Mouse (Mus musculus) CD4-positive, CD25-positive, alpha-beta regulatory T cell, adult 4 months (primary cell): Measurements from ENCODE around the gene Slc2a1. TPM values are rescaled to one million over a fixed set of nuclear protein-coding genes. Genes with fewer than 3 reads are reported as not detected.

ENCODE experiments used
- ATAC-seq: one replicate; pipeline ENCODE4 v1.8.0; 2017
- polyA plus RNA-seq, 2 experiments: library from polyadenylated mRNA; unstranded; fragments of 100-300 nt; shearing (Covaris generic); gene quantifications; one replicate each; pipeline ENCODE4 v1.2.1; 2017

The Slc2a1 gene
- polyA plus RNA-seq, 2 experiments from 2014 or later: 33.8 to 49.9 TPM

DNA sequence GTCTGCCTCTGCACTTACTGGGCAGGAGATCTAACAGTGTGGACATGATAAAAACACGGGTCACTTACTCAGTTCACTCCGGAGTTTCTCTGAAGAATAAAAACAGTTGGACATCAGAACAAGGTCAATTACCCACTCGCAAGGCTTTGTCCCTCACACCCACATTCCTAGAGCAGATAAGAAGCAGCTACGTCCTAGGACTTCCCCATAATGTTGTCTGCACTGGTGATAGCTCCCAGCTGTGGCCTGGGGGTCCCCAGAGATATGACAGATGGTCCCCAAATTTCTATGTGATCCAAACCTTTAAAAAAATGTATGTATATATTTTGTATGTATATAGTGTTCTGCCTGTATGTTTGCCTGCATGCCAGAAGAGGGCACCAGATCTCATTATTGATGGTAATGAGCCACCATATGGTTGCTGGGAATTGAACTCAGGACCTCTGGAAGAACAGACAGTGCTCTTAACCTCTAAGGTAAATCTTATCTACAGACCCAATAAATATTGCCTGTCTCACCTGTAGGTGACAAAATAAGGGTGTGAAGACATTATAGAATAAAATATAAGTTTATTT, 71.7 kb downstream of the Slc2a1 start:
- ATAC-seq: no peak

DNA sequence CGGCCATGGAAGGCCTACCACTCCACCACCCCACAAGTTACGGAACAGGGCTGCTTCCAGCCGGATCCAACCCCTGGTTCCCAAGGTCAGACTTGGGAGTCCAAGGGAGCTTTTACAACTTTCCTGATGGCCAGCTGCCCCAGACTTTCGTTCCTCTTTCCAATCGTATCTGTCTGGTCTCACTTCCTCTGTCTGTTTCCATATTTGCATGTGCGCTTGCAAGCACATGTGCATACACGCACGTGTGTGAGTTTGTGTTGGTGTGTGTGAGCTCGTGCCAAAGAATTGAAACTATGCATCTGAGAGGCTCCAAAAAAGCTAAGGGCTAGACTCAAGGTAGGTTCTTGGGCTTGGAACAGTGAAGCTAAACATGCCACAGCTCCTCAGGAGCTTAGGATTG, 72.9 kb downstream of the Slc2a1 start:
- ATAC-seq: no peak

- no peak for ATAC-seq
Measured at GRCm38 (mm10) chr4:119183525-119183924, 75.0 kb downstream of the Slc2a1 start.

GRCm38 (mm10) chr4:119185771-119186170, 77.3 kb downstream of the Slc2a1 start:
- no peak for ATAC-seq

Other genes starting within 250 kb of the Slc2a1 start
- not detected for gene Olfr1331, start 244.1 kb upstream of the Slc2a1 start, polyA plus RNA-seq
- gene Olfr1330, start 220.1 kb upstream of the Slc2a1 start, polyA plus RNA-seq: under 1 TPM in 1 of 2 experiments, not detected in 1; 0.20 TPM
- gene Olfr1329, start 191.2 kb upstream of the Slc2a1 start, polyA plus RNA-seq: not detected
- not detected for gene Olfr1328, start 170.1 kb upstream of the Slc2a1 start, polyA plus RNA-seq
- gene Lao1, start 147.1 kb upstream of the Slc2a1 start, polyA plus RNA-seq: not detected
- gene Zfp691, start 65.5 kb downstream of the Slc2a1 start, polyA plus RNA-seq: 1 to 10 TPM; 3.5 to 4.8 TPM
- gene Ermap, start 81.3 kb downstream of the Slc2a1 start, polyA plus RNA-seq: not detected
- gene Svbp, start 86.6 kb downstream of the Slc2a1 start, polyA plus RNA-seq: 10 to 100 TPM; 53.0 to 54.8 TPM
- not detected for gene Tmem269, start 109.5 kb downstream of the Slc2a1 start, polyA plus RNA-seq
- gene AU022252, start 124.0 kb downstream of the Slc2a1 start, polyA plus RNA-seq: 1 to 10 TPM; 6.2 to 9.6 TPM
- gene P3h1, start 124.2 kb downstream of the Slc2a1 start, polyA plus RNA-seq: 1 to 10 TPM; 1.1 to 1.2 TPM
- not detected for gene Cldn19, start 146.7 kb downstream of the Slc2a1 start, polyA plus RNA-seq
- 100 to 1,000 TPM; 152 to 163 TPM for gene Ybx1, start 185.9 kb downstream of the Slc2a1 start, polyA plus RNA-seq
- 10 to 100 TPM; 30.4 to 45.3 TPM for gene Ppih, start 211.8 kb downstream of the Slc2a1 start, polyA plus RNA-seq